Mouse (Mus musculus) lung, embryonic 16.5 days (tissue): ENCODE results near the gene Aldh18a1. TPM values are rescaled to one million over a fixed set of nuclear protein-coding genes. Genes with fewer than 3 reads are reported as not detected.
A peak's percentile ranks its signal among the peaks of the same experiment; 100 is the strongest.
"Not testable (repeated sequence)": the region's sequence is repeated elsewhere in the genome, so short reads cannot be mapped to it uniquely, and the experiment has no call there.

ENCODE experiments used
- ATAC-seq: fragments of 200-750 bp; cut with Nextera tagmentation; 2 replicates; pipeline ENCODE4 v1.8.0; 2017; ENCODE audit warnings: low read depth, mild to moderate bottlenecking, moderate library complexity
- H3K27ac ChIP-seq: fragments of 300-500 bp; sonication (generic); 2 replicates; pipeline ENCODE4 v1.5.1; 2014; ENCODE audit warnings: mild to moderate bottlenecking, control low read depth, low read length
- H3K27me3 ChIP-seq: fragments of 300-500 bp; sonication (generic); 2 replicates; pipeline ENCODE4 v1.6.1; 2014; ENCODE audit warnings: low read depth, low read length, mixed read lengths; ENCODE audit not compliant: control insufficient read depth, insufficient read depth
- H3K36me3 ChIP-seq: fragments of 300-500 bp; sonication (generic); 2 replicates; pipeline ENCODE4 v1.6.1; 2014; ENCODE audit warnings: low read length; ENCODE audit not compliant: control insufficient read depth, insufficient read depth
- H3K4me1 ChIP-seq: fragments of 300-500 bp; sonication (generic); replicated peaks from 2 replicates; pipeline ENCODE4 v1.6.1; 2014; ENCODE audit warnings: low read length, mixed read lengths; ENCODE audit not compliant: control insufficient read depth, insufficient read depth
- H3K4me2 ChIP-seq: fragments of 300-500 bp; sonication (generic); 2 replicates; pipeline ENCODE4 v1.6.1; 2014; ENCODE audit warnings: low read depth, low read length, control low read depth
- H3K4me3 ChIP-seq: fragments of 300-500 bp; sonication (generic); 2 replicates; pipeline ENCODE4 v1.5.1; 2014; ENCODE audit warnings: mild to moderate bottlenecking, low read length, control low read depth
- H3K9ac ChIP-seq: fragments of 300-500 bp; sonication (generic); 2 replicates; pipeline ENCODE4 v1.6.1; 2014; ENCODE audit warnings: low read length, control low read depth
- H3K9me3 ChIP-seq: fragments of 300-500 bp; sonication (generic); 2 replicates; pipeline ENCODE4 v1.6.1; 2016; ENCODE audit warnings: low read length; ENCODE audit not compliant: control insufficient read depth
- WGBS: fragments of 180-500 bp; shearing (Covaris S2); extraction: QIAGEN DNeasy Blood & Tissue Kit; methylation state at CpG from one replicate; pipeline ENCODE4 v1.1.7; 2014; 5-methylcytosine and 5-hydroxymethylcytosine counted together
- polyA plus RNA-seq: library from polyadenylated mRNA; unstranded; fragments of >200 nt; fragmentation: Nextera tagmentation; extraction: Ambion mirVana; gene quantifications from 2 replicates; pipeline ENCODE4 v1.2.1, GENCODE M21; 2015

Aldh18a1 gene
- polyA plus RNA-seq, 1 experiment from 2014 or later = 50.6 TPM

DNA sequence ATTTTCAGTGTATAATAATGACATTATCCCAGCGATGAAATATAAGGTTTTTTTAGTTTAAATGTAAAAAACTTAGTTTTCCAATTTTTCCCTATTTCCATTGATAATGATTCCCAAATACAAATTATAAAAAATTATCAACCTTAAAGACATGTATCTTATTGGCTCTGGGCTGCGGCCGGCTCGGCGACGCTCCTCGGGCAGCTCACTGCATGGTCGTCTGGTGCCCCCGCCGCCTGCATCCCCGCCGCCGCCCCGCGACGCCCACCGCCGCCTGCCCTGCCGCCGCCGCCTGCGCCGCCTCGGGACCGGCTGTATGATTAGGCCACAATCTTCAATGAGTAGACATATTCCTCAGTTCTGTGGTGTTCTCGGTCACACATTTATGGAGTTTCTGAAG is 33.4 kb upstream of the Aldh18a1 start:
- not testable (repeated sequence) for H3K27me3 ChIP-seq, ATAC-seq, H3K4me1 ChIP-seq, H3K4me3 ChIP-seq, H3K9ac ChIP-seq, H3K36me3 ChIP-seq, H3K4me2 ChIP-seq, H3K9me3 ChIP-seq, H3K27ac ChIP-seq
- WGBS = 41% methylated on average over 9 of the region's 26 CpGs

DNA sequence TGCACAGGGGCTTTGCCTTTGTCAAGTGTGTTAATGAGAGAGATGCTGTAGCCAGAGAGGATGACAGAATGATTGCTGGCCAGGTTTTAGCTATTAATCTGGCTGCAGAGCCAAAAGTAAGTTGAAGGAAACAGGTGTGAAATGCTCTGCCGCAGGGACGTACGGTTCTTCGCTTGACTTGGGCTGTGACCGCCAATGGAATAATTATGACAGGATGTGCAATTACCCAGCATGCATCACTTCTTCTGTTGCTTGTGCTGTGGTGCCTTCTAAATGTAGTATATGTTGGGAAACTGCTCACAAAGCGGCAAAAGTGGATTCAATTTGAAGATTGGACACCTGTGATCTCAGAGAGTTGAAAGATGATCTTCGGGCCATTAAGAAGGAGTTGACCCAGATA is 27.8 kb upstream of the Aldh18a1 start:
- no peak overlapping the region for H3K4me3 ChIP-seq
- H3K27me3 ChIP-seq = peaks cover 2% of the 10 kb centered on the region; the same call in 1 of the 2 replicates
- ATAC-seq = no peak

DNA sequence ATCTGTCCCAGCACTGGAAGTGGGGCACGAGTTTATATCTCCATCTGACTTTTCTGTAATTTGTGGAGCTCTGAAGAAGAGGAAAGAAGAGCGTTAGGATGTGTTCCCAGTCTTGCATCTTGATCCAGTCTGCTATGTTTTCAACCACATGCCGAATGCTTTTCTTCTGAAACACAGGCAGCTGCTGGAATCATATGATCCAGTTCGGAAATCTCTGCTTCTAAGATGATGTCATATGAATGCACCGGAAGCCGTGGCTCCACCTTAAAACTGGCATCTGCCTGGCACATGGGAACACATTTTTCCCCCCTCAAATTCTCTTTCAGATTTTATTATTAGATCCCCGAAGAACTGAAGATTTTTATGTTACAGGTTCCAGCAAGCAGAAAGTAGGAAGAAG is 26.5 kb upstream of the Aldh18a1 start:
- peaks cover 2% of the 10 kb centered on the region; the same call in 1 of the 2 replicates for H3K27me3 ChIP-seq
- H3K27ac ChIP-seq = no peak overlapping the region
- 64% methylated on average over 7 of the region's 7 CpGs for WGBS
- H3K4me1 ChIP-seq = peaks cover 7% of the 10 kb centered on the region
- no peak for ATAC-seq
- no peaks in the 10 kb centered on the region for H3K36me3 ChIP-seq
- no peaks in the 10 kb centered on the region for H3K9me3 ChIP-seq
- H3K4me2 ChIP-seq = no peak overlapping the region
- no peak overlapping the region for H3K9ac ChIP-seq
- H3K4me3 ChIP-seq = no peak overlapping the region

More for the DNA sequence above, 27.8 kb upstream of the Aldh18a1 start:
- no peak overlapping the region for H3K9ac ChIP-seq
- WGBS = 75% methylated on average over 7 of the region's 7 CpGs
- H3K4me1 ChIP-seq = peaks cover 6% of the 10 kb centered on the region
- H3K27ac ChIP-seq = no peak overlapping the region
- no peaks in the 10 kb centered on the region for H3K36me3 ChIP-seq
- H3K9me3 ChIP-seq = no peaks in the 10 kb centered on the region
- H3K4me2 ChIP-seq = no peak overlapping the region

DNA sequence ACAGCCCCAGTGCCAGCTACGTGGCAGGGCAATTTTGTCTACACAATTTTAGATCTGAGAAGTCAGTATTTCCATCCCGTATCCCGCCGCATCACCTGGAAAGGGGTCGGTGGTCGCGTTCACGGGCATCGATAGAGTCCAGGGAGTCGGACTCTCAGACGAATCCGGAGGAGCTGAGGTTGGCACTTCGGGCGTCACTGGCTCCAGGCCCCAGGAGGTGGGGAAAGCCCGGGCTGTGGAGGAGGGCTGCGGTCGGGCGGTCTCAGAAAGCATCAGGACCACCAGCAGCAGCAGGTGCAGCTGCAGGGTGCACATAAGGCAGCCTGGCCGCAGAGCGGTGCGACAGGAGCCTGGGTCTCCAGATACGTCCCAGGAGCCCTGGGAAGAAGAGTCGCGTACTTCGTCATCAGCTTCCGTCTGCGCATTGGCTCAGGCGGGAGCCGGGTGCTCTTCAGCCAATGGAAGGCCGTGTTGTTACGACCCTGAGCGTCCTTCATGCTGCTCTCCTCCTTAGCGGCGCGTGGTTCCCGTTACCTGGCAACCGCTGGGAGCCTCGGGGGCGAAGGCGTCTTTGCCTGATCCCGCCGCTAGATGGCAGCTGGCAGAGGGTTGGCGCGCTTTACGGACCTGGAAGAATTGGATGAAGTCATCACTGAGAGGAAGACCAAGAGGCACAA is 23.7 kb upstream of the Aldh18a1 start, which contains the start of the genes Tctn3 and Entpd1:
Tctn3 (minus strand) TSS at position 404 of the 677 bp plus-strand sequence.
Entpd1 (plus strand) TSS at position 537 of the 677 bp plus-strand sequence.
- peak; percentile 100 for ATAC-seq
- WGBS = under 1% methylated on average over 45 of the region's 45 CpGs

DNA sequence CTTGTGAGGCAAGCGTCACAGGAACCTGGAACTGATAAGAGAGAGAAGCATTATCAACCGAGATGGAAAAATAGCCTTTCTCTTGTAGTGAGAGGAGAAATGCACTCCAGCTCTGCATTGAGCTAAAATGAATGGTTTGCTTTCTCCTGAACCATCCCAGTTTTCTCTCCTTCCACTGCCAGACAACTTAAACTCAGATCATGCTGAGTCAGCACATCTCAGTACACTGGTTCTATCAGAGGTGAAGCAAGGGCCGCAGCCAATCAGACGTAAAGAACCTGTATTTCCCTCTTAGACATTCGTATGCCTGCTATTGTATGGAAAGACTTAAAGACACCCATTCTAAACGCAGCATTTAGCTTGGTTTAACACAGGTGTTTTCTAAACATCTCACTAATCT is 19.4 kb upstream of the Aldh18a1 start:
- no peak for ATAC-seq
- H3K27ac ChIP-seq = no peak overlapping the region
- H3K36me3 ChIP-seq = peaks cover 17% of the 10 kb centered on the region
- no peak overlapping the region for H3K9ac ChIP-seq
- peaks cover 7% of the 10 kb centered on the region for H3K4me1 ChIP-seq
- H3K4me2 ChIP-seq = no peak overlapping the region
- no peaks in the 10 kb centered on the region for H3K9me3 ChIP-seq
- WGBS = 86% methylated on average over 6 of the region's 6 CpGs
- H3K4me3 ChIP-seq = no peak overlapping the region
- no peaks in the 10 kb centered on the region for H3K27me3 ChIP-seq

More for the DNA sequence above, 23.7 kb upstream of the Aldh18a1 start, which contains the start of the genes Tctn3 and Entpd1:
- H3K4me3 ChIP-seq = peak within 1 kb of the TSS; percentile 88
- H3K9ac ChIP-seq = peak within 1 kb of the TSS; percentile 84
- peaks cover 9% of the 10 kb centered on the region for H3K36me3 ChIP-seq
- no peaks in the 10 kb centered on the region for H3K9me3 ChIP-seq
- H3K27me3 ChIP-seq = peaks cover 2% of the 10 kb centered on the region; the same call in 1 of the 2 replicates
- peak within 1 kb of the TSS; percentile 73 for H3K4me2 ChIP-seq
- no peak within 1 kb of the TSS for H3K27ac ChIP-seq
- H3K4me1 ChIP-seq = peaks cover 7% of the 10 kb centered on the region

DNA sequence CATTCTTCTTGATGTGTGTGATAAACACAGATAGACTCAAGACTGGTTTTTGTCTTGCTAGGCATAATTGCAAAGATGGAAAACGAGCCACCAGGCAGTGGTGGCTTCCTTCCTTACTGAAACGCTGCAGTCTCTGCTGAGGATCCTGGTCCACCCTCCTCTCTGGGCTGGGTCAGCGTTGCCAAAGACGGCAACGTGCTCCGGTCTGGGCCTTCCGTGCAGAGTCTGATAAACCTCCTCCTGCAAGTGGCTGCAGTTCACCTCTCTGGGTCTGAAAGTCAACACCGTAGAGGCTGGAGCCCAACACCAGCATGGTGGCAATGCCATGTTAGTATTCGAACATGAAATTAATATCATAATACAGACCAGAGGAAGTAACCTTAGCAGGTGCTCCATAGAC is 16.9 kb upstream of the Aldh18a1 start:
- Histone ChIP-seq H3K9ac (no peak overlapping the region), H3K27me3 (no peaks in the 10 kb centered on the region), H3K4me3 (no peak overlapping the region), H3K9me3 (no peaks in the 10 kb centered on the region), H3K27ac (no peak overlapping the region), H3K4me1 (no peaks in the 10 kb centered on the region), H3K4me2 (no peak overlapping the region), H3K36me3 (peaks cover 18% of the 10 kb centered on the region)
- ATAC-seq = no peak
- 88% methylated on average over 9 of the region's 9 CpGs for WGBS

DNA sequence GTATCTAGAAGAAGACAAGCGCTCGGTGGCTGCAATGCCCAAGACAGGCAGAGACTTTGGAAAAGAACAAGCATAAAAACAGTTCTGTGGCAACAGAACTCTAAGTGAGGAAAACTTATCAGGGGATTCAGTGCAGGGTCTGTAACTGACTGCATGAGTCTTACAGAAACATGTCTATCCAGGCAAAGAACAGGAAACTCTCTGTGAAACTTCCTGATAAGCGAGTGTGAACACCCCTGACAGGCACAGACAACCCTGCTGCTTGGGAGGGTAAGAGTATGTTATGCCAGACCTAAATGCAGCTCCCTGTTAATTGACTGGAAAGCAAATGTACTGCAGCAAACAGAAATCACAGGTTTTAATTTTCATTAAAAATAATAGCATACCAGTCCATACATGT is 13.6 kb upstream of the Aldh18a1 start:
- Histone ChIP-seq H3K27ac (no peak overlapping the region), H3K4me3 (no peak overlapping the region), H3K9me3 (no peaks in the 10 kb centered on the region), H3K36me3 (peaks cover 14% of the 10 kb centered on the region; the same call in 1 of the 2 replicates), H3K4me2 (no peak overlapping the region), H3K4me1 (no peaks in the 10 kb centered on the region), H3K9ac (no peak overlapping the region), H3K27me3 (no peaks in the 10 kb centered on the region)
- ATAC-seq = no peak
- WGBS = 84% methylated on average over 3 of the region's 3 CpGs

DNA sequence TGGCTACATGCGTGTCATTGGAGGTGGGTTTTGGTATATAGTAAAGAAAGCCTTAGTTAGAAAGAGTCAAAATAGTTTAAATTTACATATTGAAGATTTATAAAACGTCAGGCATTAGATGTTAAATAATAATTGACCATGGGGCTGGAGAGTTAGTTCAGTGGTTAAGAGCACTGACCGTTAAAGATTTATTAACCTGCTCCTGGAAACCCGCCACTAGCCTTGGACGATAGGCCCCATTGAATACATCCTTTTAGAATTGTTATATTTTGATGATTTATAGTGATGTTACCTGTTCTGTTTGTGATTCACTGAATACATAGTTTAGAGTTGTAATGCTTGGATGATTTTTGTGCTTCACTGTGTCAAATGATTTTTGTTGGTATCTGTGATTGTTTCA is 12.6 kb upstream of the Aldh18a1 start:
- H3K27ac ChIP-seq, H3K4me2 ChIP-seq, H3K9me3 ChIP-seq, H3K27me3 ChIP-seq, H3K9ac ChIP-seq, H3K36me3 ChIP-seq, H3K4me3 ChIP-seq, H3K4me1 ChIP-seq, ATAC-seq: not testable (repeated sequence)
- WGBS = 87% methylated on average over 5 of the region's 5 CpGs

DNA sequence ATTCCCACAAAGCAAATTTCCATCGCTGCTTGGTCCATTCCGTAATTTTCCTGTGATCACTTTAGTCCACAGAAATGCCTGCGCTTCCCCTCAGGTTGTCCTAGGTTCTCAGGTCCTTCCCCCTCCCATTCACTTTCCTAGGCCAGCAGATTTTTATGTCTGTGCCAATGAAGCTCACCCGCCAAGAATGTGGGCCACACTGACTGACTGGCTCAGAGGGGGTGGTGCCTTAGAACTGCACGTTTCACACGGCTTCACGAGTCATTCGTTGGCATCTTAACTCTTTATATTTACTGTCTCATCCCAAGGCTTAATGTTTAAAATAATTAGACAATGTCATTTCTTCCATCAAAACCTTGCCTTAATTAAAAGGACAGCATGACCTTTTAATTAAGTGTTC is 7.6 kb upstream of the Aldh18a1 start:
- H3K27ac ChIP-seq = no peak overlapping the region
- no peak overlapping the region for H3K9ac ChIP-seq
- no peak for ATAC-seq
- 0 out of 2 replicates have a peak, but pooled peaks cover 7% of the 10 kb centered on the region for H3K36me3 ChIP-seq
- H3K4me1 ChIP-seq = no peaks in the 10 kb centered on the region
- no peak overlapping the region for H3K4me2 ChIP-seq
- no peaks in the 10 kb centered on the region for H3K27me3 ChIP-seq
- H3K4me3 ChIP-seq = no peak overlapping the region
- 82% methylated on average over 8 of the region's 8 CpGs for WGBS
- H3K9me3 ChIP-seq = no peaks in the 10 kb centered on the region
